Mouse (Mus musculus): ENCODE measurements around the gene Lrp8.

DNA sequence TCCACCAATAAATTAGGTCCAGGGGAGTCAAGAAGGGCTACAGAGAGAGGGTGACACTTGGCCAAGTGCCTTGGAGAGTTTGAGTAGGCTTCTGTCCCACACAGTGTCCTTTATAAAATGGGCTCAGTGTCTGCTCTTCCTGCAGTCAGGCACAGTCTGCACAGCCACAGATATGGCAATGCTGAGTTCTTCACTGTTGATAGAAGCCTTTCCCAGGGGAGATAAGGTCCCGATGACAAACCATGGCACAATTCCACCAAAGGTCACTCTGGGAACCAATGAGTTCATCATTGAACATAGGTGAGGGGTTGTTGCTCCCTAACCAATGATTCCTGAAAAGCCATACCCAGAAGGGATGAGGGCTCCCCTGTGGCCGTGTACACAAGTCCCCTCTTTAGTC is 27.2 kb upstream of the Lrp8 start:
- TF ChIP-seq TAL1 (IDR thresholded peaks at IDR 0.05; ENCODE audit: low read length), result no peak
- TF ChIP-seq E2F4 (IDR thresholded peaks at IDR 0.05; ENCODE audit: borderline replicate concordance, low read depth, low read length), result no peak
- no peak for TF ChIP-seq POLR2A (IDR thresholded peaks at IDR 0.05; ENCODE audit: control insufficient read depth in 1 of 2, insufficient read depth in 1 of 2, low read depth in 1 of 2, low read length in 2 of 2, poor library complexity in 1 of 2)
- TF ChIP-seq ELF1 (IDR thresholded peaks at IDR 0.05; ENCODE audit: low read depth, low read length), result no peak
- TF ChIP-seq CTCF (IDR thresholded peaks at IDR 0.05 in 2 of 3, conservative IDR thresholded peaks at IDR 0.05 in 1 of 3; ENCODE audit: control insufficient read depth in 1 of 3, insufficient read depth in 1 of 3, low read depth in 2 of 3, low read length in 3 of 3, poor library complexity in 1 of 3, severe bottlenecking in 1 of 3), result no peak
- TF ChIP-seq TBP (IDR thresholded peaks at IDR 0.05; ENCODE audit: low read depth, low read length), result no peak
- no peak for TF ChIP-seq NRF1 (IDR thresholded peaks at IDR 0.05; ENCODE audit: insufficient read depth, low read depth, low read length, poor library complexity, severe bottlenecking)
- TF ChIP-seq GABPA (IDR thresholded peaks at IDR 0.05; ENCODE audit: low read depth, low read length), result no peak
- no peak for TF ChIP-seq USF1 (IDR thresholded peaks at IDR 0.05; ENCODE audit: low read depth, low read length)
- no peak for TF ChIP-seq MAX (IDR thresholded peaks at IDR 0.05; ENCODE audit: low read length)
- TF ChIP-seq GATA1 (IDR thresholded peaks at IDR 0.05; ENCODE audit: low read depth, low read length), result peak; percentile 51; the same call in 1 of the 2 replicates
- peak; percentile 27 to 48; a peak in 2 of 4 replicates for TF ChIP-seq EP300 (IDR thresholded peaks at IDR 0.05; ENCODE audit: low read depth in 1 of 2, low read length in 2 of 2)
- TF ChIP-seq CHD2 (IDR thresholded peaks at IDR 0.05; ENCODE audit: low read length), result no peak
